Mouse (Mus musculus): ENCODE measurements around the gene Exoc6.

Gene Exoc6

GRCm38 (mm10) chr19:37726585-37726984 lies 176.4 kb downstream of the Exoc6 start:
- DNase-seq (ENCODE audit: low read depth, low spot score), result no peak

- DNase-seq (ENCODE audit: low read depth, low spot score), result no peak
These were observed 177.1 kb downstream of the Exoc6 start for GRCm38 (mm10) chr19:37727366-37727765.

All from ES-CJ7 (cell line).